Mouse (Mus musculus) cerebellum, postnatal 4 days (tissue): Measurements from ENCODE around the gene 4931406C07Rik.
"Not testable (repeated sequence)": the region's sequence is repeated elsewhere in the genome, so short reads cannot be mapped to it uniquely, and the experiment has no call there.

Experiments
- DNase-seq, 2 experiments: peaks; one replicate each; pipeline ENCODE4 v3.0.0; 2022; ENCODE audit warnings: low spot score in 2 of 2, mixed read lengths in 1 of 2

4931406C07Rik gene

DNA sequence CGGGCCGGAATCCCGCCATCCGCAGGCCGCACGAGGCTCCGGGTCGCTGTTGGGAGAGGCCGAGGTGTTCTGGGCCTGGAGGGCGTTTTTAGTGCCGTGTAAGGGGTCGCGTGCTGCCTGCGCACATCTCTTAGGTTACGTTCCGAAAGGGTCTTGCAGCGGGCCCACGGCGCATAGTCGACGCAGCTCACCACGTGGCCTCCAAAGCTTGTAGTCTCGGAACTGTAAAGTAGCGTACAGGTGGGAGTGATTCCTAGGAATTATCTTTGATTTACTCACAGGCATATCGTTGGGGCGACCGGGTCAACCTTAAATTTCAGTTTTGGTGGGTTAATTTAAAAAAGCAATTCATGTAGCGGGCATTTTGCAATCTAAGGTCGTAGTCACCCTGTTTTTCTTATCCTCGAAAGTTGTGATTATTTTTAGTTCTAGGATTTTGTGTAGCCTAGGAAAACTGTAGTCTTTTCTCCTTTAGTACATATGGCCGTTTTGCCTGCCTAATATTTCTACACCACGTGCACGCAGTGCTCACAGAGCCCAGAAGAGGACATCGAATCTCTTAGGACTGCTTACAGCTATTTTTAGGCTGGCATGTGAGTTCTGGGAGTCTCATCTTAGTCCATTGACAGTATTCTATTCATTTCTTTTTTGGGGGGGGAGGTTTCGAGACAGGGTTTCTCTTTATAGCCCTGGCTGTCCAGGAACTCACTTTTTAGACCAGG is at the start of gene 4931406C07Rik:
TSS of gene 4931406C07Rik (minus strand) at position 51 of the 722 bp plus-strand sequence.
- DNase-seq: peak in 1 of 2 experiments; percentile 27

DNA sequence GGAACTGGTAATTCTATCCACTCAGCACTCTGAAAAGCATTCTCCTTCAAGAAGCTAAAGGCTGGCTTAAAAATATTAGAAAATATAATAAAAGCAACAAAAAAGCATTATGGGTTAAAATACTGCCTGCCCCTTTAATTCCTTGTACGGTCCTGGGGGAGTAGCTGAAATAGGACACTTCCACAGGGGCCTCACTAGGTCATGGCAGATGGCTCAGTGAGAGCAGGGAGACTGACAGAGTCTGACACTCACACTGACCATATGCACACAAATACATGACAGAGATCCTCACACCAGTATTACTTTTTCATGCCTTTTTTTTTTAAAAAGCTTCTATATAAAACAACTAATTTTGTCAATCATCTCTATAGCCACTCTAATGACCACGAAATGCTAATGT is 43.7 kb upstream of the 4931406C07Rik start:
- DNase-seq: no peak

DNA sequence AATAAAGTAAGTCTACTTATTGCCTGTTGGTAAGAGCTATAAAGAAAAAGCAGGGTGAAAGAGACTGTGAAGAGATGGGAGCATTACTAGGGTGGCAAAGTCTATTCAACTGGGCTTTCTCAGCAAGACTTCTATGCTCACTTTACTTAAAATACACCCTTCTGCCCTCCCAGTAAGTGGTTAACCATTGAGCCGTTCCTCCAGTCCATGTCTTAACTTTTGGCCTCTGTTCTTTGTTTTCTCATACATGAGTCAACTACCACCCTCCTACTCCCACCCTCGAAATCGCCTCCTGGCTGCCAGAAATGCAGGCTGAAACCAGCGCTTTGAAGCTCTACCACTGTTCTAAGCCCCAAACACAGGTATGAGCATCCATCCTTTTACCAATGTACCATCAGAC is 31.5 kb upstream of the 4931406C07Rik start:
- no peak for DNase-seq

DNA sequence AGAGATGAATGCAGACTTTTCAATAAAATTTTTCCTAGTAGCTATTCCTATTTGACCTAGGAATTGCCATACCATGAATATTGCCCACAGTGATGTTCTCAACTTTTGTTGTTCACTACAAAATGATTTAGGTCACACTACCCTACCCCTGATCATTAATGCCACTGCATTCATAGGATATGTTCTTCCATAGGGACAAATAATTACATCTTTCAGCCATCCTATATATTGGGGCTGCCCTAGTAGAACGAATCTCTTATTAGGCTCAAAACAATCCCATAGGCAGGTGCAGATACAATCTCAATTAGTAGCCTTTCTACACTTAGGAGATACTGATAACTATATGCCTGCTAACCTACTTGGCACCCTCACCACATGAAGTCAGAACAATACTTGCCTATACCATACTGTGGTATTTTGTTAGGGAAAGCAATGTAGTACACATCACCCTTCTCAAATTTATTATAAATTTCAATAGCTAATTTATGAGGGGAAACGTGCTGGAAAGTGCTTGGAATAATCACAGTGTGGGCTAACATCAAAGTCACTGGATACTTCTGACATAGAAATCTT is 12.0 kb upstream of the 4931406C07Rik start:
- DNase-seq: no peak

DNA sequence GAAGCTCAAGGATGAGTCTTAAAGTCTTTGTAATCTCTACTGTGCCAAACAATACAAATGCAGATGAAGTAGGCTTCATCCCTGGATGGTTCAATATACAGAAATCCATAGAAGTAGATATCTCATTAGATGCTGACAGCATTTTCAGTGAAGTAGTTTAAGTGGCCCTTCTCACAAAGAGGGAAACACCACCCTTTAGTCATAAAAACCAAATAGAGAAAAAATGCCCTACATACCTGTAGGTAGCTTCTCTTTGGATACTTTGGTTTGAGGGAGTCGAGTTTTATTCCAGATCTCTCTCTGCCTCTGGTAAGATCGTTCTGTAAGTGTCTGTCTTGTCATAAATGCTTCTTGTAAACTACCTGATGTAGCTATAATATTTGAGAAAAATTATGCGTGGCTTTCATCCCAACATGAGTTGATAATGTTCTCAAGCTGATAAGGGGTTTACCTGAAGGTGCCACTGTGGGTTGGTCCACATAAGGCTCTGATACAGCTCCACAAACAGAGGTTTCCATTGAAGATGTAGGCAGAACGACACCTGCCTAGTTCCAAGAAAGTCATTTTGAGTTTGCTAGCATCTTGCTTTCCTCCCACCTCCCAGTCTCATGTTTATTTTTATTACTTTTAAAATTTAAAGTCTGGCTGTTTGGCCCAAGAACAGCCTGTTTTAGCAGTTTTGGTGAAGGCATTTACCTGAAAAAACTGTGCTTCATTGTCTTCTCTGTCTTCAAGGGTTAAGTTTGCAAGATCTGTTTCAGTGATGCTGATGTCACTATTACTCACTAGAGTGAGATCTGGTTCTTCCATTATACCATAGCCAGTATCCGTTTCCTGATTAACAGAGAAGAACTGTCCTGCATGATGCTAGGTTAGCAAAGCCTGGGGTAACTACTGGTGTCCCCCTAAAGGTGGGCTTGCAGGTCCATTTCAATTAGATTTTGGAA is 11.2 kb upstream of the 4931406C07Rik start:
- DNase-seq: no peak

DNA sequence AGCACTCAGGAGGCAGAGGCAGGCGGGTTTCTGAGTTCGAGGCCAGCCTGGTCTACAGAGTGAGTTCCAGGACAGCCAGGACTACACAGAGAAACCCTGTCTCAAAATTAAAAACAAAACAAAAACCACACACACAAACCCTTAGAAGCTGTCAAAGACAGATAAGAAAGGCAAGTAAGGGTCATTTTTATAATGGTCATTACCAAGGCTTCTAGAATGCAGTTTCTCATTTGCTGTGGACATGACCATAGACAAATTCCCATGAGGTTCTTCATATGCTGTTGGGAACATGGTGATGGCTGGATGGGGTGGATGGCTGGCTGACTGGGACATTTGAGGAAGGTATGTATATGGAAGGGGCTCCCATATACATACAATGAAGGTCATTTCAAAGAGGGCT is 10.0 kb upstream of the 4931406C07Rik start:
- DNase-seq: not testable (repeated sequence)

DNA sequence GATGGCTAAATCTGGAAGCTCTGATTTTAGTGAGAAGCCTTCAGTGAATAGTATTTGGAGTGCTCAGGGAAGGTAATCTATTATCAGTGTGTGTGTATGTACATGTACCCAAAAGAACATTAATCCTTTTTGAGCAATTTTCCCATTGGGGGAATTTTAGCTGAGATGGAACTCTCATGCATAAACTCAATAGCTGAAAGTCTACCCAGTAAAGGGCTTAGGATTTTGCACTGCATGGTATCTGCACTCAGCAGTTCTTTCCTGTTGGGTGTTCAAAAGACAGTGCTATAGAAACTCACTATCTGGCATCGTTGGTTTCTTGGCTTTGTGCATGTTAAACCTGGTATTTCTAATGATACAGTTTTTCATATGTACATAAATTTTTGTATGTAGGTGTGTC is 8.4 kb upstream of the 4931406C07Rik start:
- DNase-seq: no peak

DNA sequence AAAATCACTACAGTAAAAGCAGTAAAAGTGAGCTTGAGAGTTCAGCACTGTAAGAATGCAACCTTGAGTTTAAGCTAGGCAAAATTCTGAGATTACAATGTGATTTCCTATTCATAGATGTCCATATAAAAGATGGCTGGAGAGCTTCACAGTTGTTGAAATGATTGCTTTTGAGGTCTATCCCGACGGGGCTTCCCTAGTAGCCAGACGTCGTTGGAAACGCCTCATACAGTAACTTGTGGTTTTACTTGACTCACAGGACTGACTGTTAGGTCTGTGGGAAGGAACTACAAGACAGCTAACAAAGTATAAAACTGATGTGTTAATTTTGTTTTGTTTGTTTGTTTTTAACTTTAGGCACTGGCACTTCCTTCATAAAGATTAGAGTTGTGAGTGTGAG is 7.4 kb upstream of the 4931406C07Rik start:
- DNase-seq: no peak

DNA sequence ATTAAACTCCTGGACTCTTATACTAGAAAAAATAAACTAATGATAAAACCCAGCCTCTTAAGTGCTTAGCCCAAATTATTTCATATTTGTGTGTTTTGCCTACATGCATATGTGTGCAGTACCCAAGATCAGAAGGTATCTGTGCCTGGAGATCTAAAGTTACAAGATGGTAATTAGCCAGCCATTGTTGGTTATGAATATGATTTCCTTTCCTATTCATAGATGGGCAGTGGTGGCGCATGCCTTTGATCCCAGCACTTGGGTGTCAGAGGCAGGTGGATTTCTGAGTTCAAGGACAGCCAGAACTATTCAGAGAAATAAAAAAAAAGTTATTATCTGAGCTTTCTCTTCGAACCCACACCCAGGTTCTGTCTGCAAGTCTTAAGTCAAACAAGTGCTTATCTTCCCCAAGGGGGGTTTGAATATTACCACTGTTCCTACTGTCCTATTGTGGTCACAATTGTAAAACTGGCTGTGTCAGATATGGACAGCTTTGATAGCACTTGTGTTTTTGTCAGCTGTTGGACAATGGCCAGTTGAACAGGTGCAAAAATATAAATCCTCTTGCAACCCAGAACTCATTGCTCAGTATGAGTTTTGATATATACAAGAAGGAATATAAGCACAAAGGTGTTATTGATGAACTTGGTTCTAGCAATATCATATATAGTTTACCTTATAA is 5.9 kb upstream of the 4931406C07Rik start:
- no peak for DNase-seq

DNA sequence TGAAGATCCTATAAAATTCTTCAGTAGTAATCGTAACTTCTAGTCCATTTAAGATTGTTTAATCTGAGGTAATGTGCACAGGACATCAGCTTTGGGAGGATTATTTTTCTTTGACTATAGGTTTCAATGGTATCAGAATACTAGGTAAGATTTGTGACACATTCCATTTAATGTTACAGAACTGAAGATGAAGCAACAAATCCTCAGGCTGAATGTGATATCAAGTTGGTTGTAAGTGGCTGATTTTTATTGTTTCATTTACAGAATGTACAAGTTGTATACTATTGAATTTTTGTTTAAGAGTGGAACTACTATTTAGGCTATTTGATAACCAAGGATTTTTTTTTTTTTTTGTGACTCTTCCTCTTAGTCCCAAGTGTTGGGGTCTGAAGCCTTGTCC is 3.9 kb upstream of the 4931406C07Rik start:
- DNase-seq: no peak

DNA sequence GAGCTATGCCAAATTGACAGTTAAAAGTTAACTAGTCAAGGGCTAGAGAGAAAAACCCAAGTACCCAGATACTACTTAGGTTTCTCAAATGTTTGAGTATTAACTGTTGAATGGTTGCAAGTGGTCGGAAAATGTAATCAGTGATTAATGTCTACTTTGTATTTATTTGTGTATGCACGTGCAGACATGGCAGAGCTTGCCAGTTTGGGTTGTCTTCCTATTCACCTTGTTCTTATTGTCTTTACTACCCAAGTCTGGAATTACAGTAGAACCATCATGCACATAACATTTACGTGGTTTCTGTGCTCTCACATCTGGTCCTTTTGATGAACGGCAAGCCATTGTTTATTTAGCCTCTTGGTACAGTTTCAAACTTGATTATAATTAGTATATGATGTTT is 3.2 kb upstream of the 4931406C07Rik start:
- DNase-seq: no peak

DNA sequence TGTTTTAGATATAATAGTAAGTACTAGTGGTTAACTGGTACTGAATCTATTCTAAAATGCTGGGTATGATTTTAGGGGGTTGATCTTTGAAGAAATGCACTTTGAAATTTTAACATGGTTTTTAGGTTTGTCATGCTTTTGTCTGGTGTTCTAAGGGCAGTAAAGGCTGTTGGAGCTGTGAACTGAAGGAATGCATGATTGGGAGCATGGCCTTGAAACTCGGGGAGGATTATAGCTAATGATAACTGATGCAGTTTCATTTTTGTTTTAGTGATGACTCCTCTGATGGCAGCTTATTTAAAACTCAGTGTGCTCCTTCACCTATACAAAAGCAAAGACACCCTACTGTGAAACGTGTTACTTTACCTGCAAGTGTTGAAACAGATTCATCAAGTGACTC is 2.0 kb upstream of the 4931406C07Rik start:
- DNase-seq: no peak

DNA sequence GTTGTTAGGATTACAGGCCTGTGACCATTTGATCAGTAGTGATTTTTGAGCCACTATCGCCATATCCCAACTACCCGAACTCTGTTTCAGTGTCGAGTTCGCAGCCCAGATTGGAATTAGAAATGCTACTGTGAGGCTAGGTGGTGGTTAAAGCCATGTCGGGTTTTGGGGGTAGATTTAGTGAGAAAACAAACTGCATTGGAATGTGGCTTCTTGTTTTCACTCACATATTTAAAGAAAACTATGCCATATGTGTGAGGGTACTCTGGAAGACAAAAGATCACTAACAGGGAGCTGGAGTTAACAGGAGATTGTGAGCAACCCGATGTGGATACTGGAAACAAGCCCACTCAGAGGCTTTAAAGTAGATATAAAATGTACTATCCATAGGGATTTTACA is 1.0 kb upstream of the 4931406C07Rik start:
- DNase-seq: no peak

DNA sequence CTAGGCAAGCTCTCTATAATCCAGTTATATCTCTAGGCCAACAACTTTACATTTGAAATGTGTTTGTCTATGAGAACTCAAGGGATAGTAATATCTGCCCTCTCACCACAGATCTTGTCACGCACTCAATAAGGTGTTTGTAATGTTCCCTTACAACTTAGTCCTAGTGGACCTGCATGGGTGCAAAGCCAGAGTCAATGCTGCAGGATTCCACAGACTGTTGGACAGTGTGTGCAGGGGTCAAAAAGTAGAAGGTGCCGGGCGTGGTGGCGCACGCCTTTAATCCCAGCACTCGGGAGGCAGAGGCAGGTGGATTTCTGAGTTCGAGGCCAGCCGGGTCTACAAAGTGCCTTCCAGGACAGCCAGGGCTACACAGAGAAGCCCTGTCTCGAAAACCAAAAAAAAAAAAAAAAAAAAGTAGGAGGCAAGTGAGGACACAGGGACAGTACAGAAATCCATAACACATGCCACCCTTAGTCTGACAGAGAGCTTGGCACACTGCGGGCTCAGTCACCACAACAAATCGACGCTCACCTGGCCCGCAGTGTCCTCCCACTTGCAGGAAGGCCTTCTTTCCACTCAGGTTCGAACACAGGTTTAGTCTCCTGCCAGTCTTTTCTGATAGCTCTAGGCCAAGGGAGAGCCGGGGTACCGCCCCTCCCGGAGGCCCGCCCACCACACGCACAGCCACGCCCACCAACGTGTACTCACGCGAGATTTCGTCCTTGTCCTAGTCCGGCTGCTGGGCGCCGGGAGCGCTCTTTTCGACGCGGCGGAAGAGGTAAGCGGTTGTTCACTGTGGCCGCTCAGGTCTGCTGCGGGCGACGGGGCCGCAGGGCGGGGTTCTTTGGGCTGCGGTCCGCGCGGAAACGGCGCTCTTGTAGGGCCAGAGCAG is 498 bp downstream of the 4931406C07Rik start, which contains the start of gene Taf1d:
TSS of gene Taf1d (plus strand) at position 712 of the 895 bp plus-strand sequence.
- DNase-seq: peak; percentile 96

DNA sequence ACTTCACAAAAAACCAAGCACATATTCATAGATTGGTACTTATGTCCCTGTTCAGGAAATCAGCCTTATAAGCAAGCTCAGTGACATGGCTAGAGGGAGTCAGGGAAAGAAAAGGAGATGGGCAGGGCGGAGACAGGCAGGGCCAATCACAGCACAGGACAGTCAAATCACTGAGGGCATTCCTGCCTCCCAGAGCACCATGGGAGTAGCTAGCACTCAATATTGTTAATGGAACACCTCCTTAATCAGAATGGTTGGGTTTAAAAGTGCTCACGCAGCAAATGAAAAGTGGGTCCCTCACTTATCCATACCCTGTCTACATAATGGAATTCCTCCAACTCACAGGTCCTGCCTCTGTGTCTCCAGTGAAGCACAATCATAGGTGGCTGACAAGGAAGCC is 3.4 kb downstream of the 4931406C07Rik start:
- DNase-seq: no peak

DNA sequence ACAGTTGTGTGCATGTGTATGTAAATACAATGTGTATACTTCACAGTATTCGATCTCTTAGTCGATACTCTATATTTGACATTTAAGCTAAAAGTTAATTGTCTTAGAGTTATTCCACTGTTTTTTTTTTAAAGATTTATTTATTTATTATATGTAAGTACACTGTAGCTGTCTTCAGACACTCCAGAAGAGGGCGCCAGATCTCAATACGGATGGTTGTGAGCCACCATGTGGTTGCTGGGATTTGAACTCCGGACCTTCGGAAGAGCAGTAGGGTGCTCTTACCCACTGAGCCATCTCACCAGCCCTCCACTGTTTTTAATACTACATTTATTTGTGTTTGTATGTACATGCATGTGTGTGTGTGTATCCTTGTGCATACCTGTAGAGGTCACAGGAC is 4.2 kb downstream of the 4931406C07Rik start:
- DNase-seq: not testable (repeated sequence)

DNA sequence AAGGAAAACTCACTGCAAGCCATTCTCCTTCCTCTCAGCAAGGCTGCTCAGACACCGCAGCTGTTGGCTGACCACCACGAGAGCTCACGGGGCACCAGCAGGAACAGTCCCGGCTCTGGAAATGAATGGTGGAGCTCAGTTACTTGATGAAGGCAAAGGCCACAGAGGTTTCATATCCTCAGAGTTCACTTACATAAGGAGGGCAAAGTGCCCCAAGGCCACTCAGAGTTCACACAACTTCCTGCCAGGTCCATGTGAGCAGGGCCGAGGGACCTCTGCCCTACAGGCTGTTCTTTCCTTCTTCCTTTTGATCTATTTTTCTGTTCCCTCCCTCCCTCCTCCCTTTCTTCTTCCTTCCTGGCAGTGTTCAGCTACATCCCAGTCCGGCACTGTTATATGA is 4.8 kb downstream of the 4931406C07Rik start:
- DNase-seq: no peak

DNA sequence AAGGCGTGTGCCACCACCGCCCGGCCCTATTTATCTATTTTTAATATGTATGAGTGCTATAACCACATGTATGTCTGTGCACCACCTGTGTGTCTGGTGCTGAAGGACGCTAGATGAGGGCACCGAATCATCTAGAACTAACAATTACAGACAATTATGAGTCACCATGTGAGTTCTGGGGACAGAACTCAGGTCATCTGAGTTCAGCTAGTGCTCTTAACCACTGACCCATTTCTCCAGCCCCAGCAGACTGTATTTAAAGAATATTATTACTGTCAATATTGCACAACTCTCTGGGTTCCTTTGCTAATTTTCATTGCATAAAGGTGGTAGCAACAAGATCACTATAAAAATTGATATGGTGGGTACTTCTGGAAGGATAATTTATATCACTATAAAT is 6.2 kb downstream of the 4931406C07Rik start:
- no peak for DNase-seq

DNA sequence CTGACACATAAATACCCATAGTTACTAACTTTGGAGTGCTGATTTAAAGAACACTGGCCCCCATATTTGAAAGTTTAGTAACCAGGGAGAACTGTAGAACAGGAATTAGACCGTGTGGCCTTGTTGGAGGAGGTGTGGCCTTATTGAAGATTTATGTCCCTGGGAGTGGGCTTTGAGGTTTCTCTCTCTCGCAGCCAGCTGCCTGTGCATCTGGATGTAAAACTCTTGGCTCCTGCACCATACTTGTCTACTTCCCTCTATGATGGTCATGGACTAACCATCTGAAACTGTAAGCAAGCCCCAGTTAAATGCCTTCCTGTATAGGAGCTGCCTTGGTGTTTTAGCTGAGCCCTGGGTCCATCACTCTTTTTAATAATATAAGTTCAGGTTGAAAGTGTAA is 7.8 kb downstream of the 4931406C07Rik start:
- no peak for DNase-seq

DNA sequence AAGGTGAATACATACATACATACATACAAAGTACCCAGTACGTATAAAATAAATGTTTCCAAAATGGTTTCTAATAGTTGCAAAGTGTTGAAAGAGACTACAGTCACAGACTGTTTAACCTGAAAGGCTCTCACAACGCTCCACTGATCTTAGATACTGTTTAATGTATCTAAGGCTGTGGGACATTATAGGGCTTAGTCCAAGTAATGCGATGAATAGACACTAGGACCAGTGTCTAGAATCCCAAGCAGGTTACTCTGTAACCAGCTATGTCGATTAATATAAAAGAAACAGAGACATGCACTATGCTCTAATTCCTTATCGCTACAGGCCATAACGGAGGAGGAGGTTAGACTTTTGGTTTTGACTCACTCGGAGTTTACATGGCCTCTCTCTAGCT is 9.1 kb downstream of the 4931406C07Rik start:
- no peak for DNase-seq

DNA sequence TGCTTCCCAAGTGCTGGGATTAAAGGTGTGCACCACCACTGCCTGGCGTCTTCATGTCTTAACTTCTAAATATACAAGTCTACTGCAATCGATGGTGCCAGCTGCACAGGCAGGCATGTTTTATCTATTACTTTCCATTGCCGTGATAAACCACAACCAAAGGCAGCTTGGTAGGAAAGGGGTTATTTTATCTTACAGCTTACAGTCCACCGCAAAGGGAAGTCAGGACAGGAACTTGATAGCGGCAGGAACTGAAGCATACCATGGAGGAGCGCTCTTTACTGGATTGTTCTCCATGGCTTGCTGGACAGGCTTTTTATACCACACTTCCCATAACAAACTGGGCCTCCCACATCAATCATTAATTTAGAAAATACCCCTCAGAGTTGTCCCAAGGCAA is 17.0 kb downstream of the 4931406C07Rik start:
- DNase-seq: no peak
